Mouse (Mus musculus) urinary bladder, postnatal 14 days (tissue): ENCODE results near the gene Mob3a.
A peak's percentile ranks its signal among the peaks of the same experiment; 100 is the strongest.

Experiments used
- DNase-seq: peaks from one replicate; pipeline ENCODE4 v3.0.0; 2021; ENCODE audit warnings: low spot score

Mob3a gene

GRCm38 (mm10) chr10:80701721-80702535 is at the start of gene Mob3a, which contains the start of gene Izumo4:
TSS of gene Mob3a (minus strand) at chr10:80701977.
TSS of gene Izumo4 (plus strand) at chr10:80702184.
- DNase-seq, result peak; percentile 99

GRCm38 (mm10) chr10:80751188-80751832 is 49.5 kb upstream of the Mob3a start:
- peak; percentile 73 for DNase-seq

- DNase-seq, result peak; percentile 70
Measured at GRCm38 (mm10) chr10:80748609-80749008, 46.8 kb upstream of the Mob3a start.

GRCm38 (mm10) chr10:80747410-80747809 is 45.6 kb upstream of the Mob3a start:
- peak; percentile 79 for DNase-seq

- peak; percentile 63 for DNase-seq
Measured at GRCm38 (mm10) chr10:80744262-80744661, 42.5 kb upstream of the Mob3a start.

- peak; percentile 98 for DNase-seq
Measured at GRCm38 (mm10) chr10:80742180-80742978, 40.6 kb upstream of the Mob3a start, which contains the start of gene Ap3d1. TSS of gene Ap3d1 (minus strand) at chr10:80742264.

GRCm38 (mm10) chr10:80741634-80742179 is 39.9 kb upstream of the Mob3a start:
- no peak for DNase-seq

GRCm38 (mm10) chr10:80741146-80741545 is 39.4 kb upstream of the Mob3a start:
- no peak for DNase-seq

GRCm38 (mm10) chr10:80738657-80739056 is 36.9 kb upstream of the Mob3a start:
- no peak for DNase-seq

GRCm38 (mm10) chr10:80736731-80737130 is 35.0 kb upstream of the Mob3a start:
- DNase-seq, result no peak

- DNase-seq, result no peak
Measured at GRCm38 (mm10) chr10:80732611-80733101, 30.9 kb upstream of the Mob3a start.

GRCm38 (mm10) chr10:80727369-80728127 is 25.8 kb upstream of the Mob3a start:
- DNase-seq, result no peak

GRCm38 (mm10) chr10:80717281-80717680 is 15.5 kb upstream of the Mob3a start:
- DNase-seq, result no peak

GRCm38 (mm10) chr10:80710834-80711233 is 9.1 kb upstream of the Mob3a start:
- no peak for DNase-seq

- no peak for DNase-seq
Measured at GRCm38 (mm10) chr10:80705479-80705878, 3.7 kb upstream of the Mob3a start.

GRCm38 (mm10) chr10:80705033-80705432 is 3.3 kb upstream of the Mob3a start:
- no peak for DNase-seq

GRCm38 (mm10) chr10:80704418-80704817 is 2.6 kb upstream of the Mob3a start:
- no peak for DNase-seq

GRCm38 (mm10) chr10:80703643-80704042 is 1.9 kb upstream of the Mob3a start:
- DNase-seq, result no peak

GRCm38 (mm10) chr10:80702536-80703390 is 986 bp upstream of the Mob3a start:
- peak; percentile 96 for DNase-seq

- DNase-seq, result no peak
Measured at GRCm38 (mm10) chr10:80700732-80701131, 1.0 kb downstream of the Mob3a start.
